Mouse (Mus musculus) neural tube, embryonic 14.5 days (tissue): ENCODE results near the gene Smarcd1. TPM values are rescaled to one million over a fixed set of nuclear protein-coding genes. Genes with fewer than 3 reads are reported as not detected.
A peak's percentile ranks its signal among the peaks of the same experiment; 100 is the strongest.

Source experiments
- ATAC-seq: fragments of 200-750 bp; cut with Nextera tagmentation; 2 replicates; pipeline ENCODE4 v1.8.0; 2017; ENCODE audit warnings: low read depth, mild to moderate bottlenecking, moderate TSS enrichment, moderate library complexity
- H3K27ac ChIP-seq: fragments of 300-500 bp; sonication (generic); 2 replicates; pipeline ENCODE4 v1.5.1; 2014; ENCODE audit warnings: low read depth, mild to moderate bottlenecking, control low read depth, low read length, moderate library complexity, mixed read lengths
- H3K27me3 ChIP-seq: fragments of 300-500 bp; sonication (generic); 2 replicates; pipeline ENCODE4 v1.6.1; 2014; ENCODE audit warnings: low read length; ENCODE audit not compliant: control insufficient read depth, insufficient read depth
- H3K36me3 ChIP-seq: fragments of 300-500 bp; sonication (generic); 2 replicates; pipeline ENCODE4 v1.6.1; 2014; ENCODE audit warnings: low read length, mixed read lengths; ENCODE audit not compliant: control insufficient read depth, insufficient read depth
- H3K4me1 ChIP-seq: fragments of 300-500 bp; sonication (generic); 2 replicates; pipeline ENCODE4 v1.6.1; 2014; ENCODE audit warnings: low read length; ENCODE audit not compliant: control insufficient read depth, insufficient read depth
- H3K4me2 ChIP-seq: fragments of 300-500 bp; sonication (generic); 2 replicates; pipeline ENCODE4 v1.6.1; 2014; ENCODE audit warnings: mild to moderate bottlenecking, low read depth, low read length, control low read depth
- H3K4me3 ChIP-seq: fragments of 300-500 bp; sonication (generic); 2 replicates; pipeline ENCODE4 v1.5.1; 2014; ENCODE audit warnings: low read depth, low read length, control low read depth, mixed read lengths
- H3K9ac ChIP-seq: fragments of 300-500 bp; sonication (generic); replicated peaks from 2 replicates; pipeline ENCODE4 v1.6.1; 2014; ENCODE audit warnings: low read depth, mild to moderate bottlenecking, control low read depth, low read length, mixed read lengths
- H3K9me3 ChIP-seq: fragments of 300-500 bp; sonication (generic); 2 replicates; pipeline ENCODE4 v1.6.1; 2016; ENCODE audit warnings: low read length; ENCODE audit not compliant: control insufficient read depth
- WGBS: fragments of 180-500 bp; shearing (Covaris S2); extraction: QIAGEN DNeasy Blood & Tissue Kit; methylation state at CpG from one replicate; pipeline ENCODE4 v1.1.7; 2014; 5-methylcytosine and 5-hydroxymethylcytosine counted together
- polyA plus RNA-seq: library from polyadenylated mRNA; unstranded; fragments of >200 nt; fragmentation: Nextera tagmentation; extraction: Ambion mirVana; gene quantifications from 2 replicates; pipeline ENCODE4 v1.2.1, GENCODE M21; 2014

Gene Smarcd1
- polyA plus RNA-seq, 1 experiment from 2014 or later, result 110 TPM

- H3K9me3 ChIP-seq, result no peaks in the 10 kb centered on the region
- H3K27ac ChIP-seq, result peak overlapping the region; percentile 13
- H3K27me3 ChIP-seq, result no peaks in the 10 kb centered on the region
- H3K36me3 ChIP-seq, result peaks cover 42% of the 10 kb centered on the region
- H3K9ac ChIP-seq, result no peak overlapping the region
- 43% methylated on average over 13 of the region's 13 CpGs for WGBS
- no peak overlapping the region for H3K4me3 ChIP-seq
- H3K4me2 ChIP-seq, result no peak overlapping the region
- H3K4me1 ChIP-seq, result peaks cover 3% of the 10 kb centered on the region; the same call in 1 of the 2 replicates
- peak; percentile 24; the same call in 1 of the 2 replicates for ATAC-seq
These were observed 13.5 kb downstream of the Smarcd1 start for GRCm38 (mm10) chr15:99715361-99715865.

GRCm38 (mm10) chr15:99715982-99716746 is 14.2 kb downstream of the Smarcd1 start:
- H3K4me3 ChIP-seq, result no peak overlapping the region
- H3K4me1 ChIP-seq, result peaks cover 3% of the 10 kb centered on the region; the same call in 1 of the 2 replicates
- peaks cover 40% of the 10 kb centered on the region for H3K36me3 ChIP-seq
- peak overlapping the region; percentile 13; the same call in 1 of the 2 replicates for H3K27ac ChIP-seq
- WGBS, result 68% methylated on average over 11 of the region's 11 CpGs
- no peaks in the 10 kb centered on the region for H3K9me3 ChIP-seq
- ATAC-seq, result 0 out of 2 replicates have a peak, but pooled peaks have one; percentile 10
- no peak overlapping the region for H3K4me2 ChIP-seq
- H3K9ac ChIP-seq, result no peak overlapping the region
- H3K27me3 ChIP-seq, result no peaks in the 10 kb centered on the region

- WGBS, result 82% methylated on average over 12 of the region's 12 CpGs
- Histone ChIP-seq H3K27ac (no peak overlapping the region), H3K9ac (no peak overlapping the region), H3K27me3 (no peaks in the 10 kb centered on the region), H3K4me2 (no peak overlapping the region), H3K4me1 (peaks cover 3% of the 10 kb centered on the region; the same call in 1 of the 2 replicates), H3K9me3 (no peaks in the 10 kb centered on the region), H3K36me3 (peaks cover 36% of the 10 kb centered on the region), H3K4me3 (no peak overlapping the region)
- no peak for ATAC-seq
These were observed 14.9 kb downstream of the Smarcd1 start for GRCm38 (mm10) chr15:99716814-99717213.

- H3K4me2 ChIP-seq, result no peak within 1 kb of the TSS
- H3K9me3 ChIP-seq, result no peaks in the 10 kb centered on the region
- H3K27me3 ChIP-seq, result no peaks in the 10 kb centered on the region
- peaks cover 3% of the 10 kb centered on the region; the same call in 1 of the 2 replicates for H3K4me1 ChIP-seq
- H3K36me3 ChIP-seq, result peaks cover 31% of the 10 kb centered on the region
- WGBS, result 59% methylated on average over 26 of the region's 26 CpGs
- no peak; the same call in 1 of the 2 replicates for ATAC-seq
- H3K9ac ChIP-seq, result no peak within 1 kb of the TSS
- H3K4me3 ChIP-seq, result no peak within 1 kb of the TSS
- peak within 1 kb of the TSS; percentile 53; the same call in 1 of the 2 replicates for H3K27ac ChIP-seq
These were observed 15.7 kb downstream of the Smarcd1 start, which contains the start of gene Gpd1 for GRCm38 (mm10) chr15:99717386-99718334. Gpd1 (plus strand) TSS chr15:99717515.

GRCm38 (mm10) chr15:99718461-99719021 is 16.6 kb downstream of the Smarcd1 start:
- 86% methylated on average over 9 of the region's 9 CpGs for WGBS
- no peaks in the 10 kb centered on the region for H3K9me3 ChIP-seq

GRCm38 (mm10) chr15:99719865-99720264 is 17.9 kb downstream of the Smarcd1 start:
- Histone ChIP-seq H3K4me1 (peaks cover 10% of the 10 kb centered on the region), H3K27me3 (no peaks in the 10 kb centered on the region), H3K27ac (no peak overlapping the region), H3K9me3 (no peaks in the 10 kb centered on the region), H3K4me2 (no peak overlapping the region), H3K36me3 (peaks cover 12% of the 10 kb centered on the region), H3K9ac (no peak overlapping the region), H3K4me3 (no peak overlapping the region)
- WGBS, result 77% methylated on average over 8 of the region's 8 CpGs
- no peak for ATAC-seq

More at GRCm38 (mm10) chr15:99718461-99719021, 16.6 kb downstream of the Smarcd1 start:
- no peak for ATAC-seq
- H3K36me3 ChIP-seq, result peaks cover 22% of the 10 kb centered on the region
- H3K9ac ChIP-seq, result no peak overlapping the region
- no peak overlapping the region for H3K4me2 ChIP-seq
- H3K4me1 ChIP-seq, result peaks cover 3% of the 10 kb centered on the region; the same call in 1 of the 2 replicates
- H3K4me3 ChIP-seq, result no peak overlapping the region
- H3K27me3 ChIP-seq, result no peaks in the 10 kb centered on the region
- no peak overlapping the region for H3K27ac ChIP-seq

- Histone ChIP-seq H3K36me3 (peaks cover 12% of the 10 kb centered on the region), H3K27me3 (no peaks in the 10 kb centered on the region), H3K9me3 (no peaks in the 10 kb centered on the region), H3K4me1 (peaks cover 13% of the 10 kb centered on the region), H3K27ac (no peak overlapping the region), H3K4me3 (no peak overlapping the region), H3K4me2 (no peak overlapping the region), H3K9ac (no peak overlapping the region)
- WGBS, result 81% methylated on average over 25 of the region's 25 CpGs
- no peak for ATAC-seq
These were observed 20.2 kb downstream of the Smarcd1 start for GRCm38 (mm10) chr15:99721921-99722743.

GRCm38 (mm10) chr15:99723120-99723514 is 21.2 kb downstream of the Smarcd1 start:
- H3K9ac ChIP-seq, result no peak overlapping the region
- no peak overlapping the region for H3K4me2 ChIP-seq
- H3K27me3 ChIP-seq, result no peaks in the 10 kb centered on the region
- peaks cover 19% of the 10 kb centered on the region for H3K36me3 ChIP-seq
- H3K4me3 ChIP-seq, result no peak overlapping the region
- H3K27ac ChIP-seq, result peak overlapping the region; percentile 55
- H3K9me3 ChIP-seq, result no peaks in the 10 kb centered on the region
- ATAC-seq, result no peak
- 63% methylated on average over 10 of the region's 10 CpGs for WGBS
- peaks cover 13% of the 10 kb centered on the region for H3K4me1 ChIP-seq
